Mouse (Mus musculus): ENCODE results near the gene Pitpnc1. TPM values are rescaled to one million over a fixed set of nuclear protein-coding genes. Genes with fewer than 3 reads are reported as not detected.

The Pitpnc1 gene
- total RNA-seq, 4 experiments from 2014 or later = 54.3 to 72.7 (median 61.5) TPM

DNA sequence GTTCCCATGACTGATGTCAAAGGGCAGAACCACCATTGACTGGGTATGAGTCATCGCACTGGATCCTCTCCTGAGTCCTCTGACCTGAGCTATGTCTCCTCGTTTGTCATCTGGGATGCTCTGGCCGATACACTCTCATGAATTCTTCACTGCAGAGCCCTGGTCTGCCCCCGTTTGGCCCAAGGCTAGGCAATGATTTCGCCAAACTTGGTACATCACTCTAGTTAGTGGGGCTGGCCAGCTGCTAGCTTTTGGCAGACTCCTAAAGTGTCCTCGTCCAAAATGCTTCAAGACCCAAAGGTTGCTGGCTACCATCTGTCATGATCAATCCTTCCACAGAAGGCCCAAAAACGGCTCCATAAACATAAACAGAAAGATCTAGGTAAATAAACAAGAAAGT, 184.8 kb downstream of the Pitpnc1 start:
- no peak for DNase-seq (ENCODE audit: low spot score in 2 of 2)

DNA sequence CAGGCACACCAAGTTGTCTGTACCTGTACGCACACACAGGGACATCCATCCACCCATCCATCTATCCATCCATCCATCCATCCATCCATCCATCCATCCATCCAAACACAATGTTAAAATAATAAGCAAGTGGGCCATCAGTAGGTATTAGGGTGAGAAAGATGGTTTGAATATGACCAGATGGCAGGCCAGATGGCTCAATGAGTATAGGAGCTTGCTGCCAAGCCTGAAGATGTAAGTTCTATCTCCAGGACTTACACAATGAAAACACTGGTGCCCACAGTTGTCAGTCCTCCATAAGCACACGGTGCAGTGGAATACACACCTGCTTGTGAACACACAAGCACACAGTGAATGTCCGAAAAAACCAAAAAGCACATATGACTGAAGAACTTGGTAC, 186.9 kb downstream of the Pitpnc1 start:
- no peak for DNase-seq (ENCODE audit: low spot score in 2 of 2)

DNA sequence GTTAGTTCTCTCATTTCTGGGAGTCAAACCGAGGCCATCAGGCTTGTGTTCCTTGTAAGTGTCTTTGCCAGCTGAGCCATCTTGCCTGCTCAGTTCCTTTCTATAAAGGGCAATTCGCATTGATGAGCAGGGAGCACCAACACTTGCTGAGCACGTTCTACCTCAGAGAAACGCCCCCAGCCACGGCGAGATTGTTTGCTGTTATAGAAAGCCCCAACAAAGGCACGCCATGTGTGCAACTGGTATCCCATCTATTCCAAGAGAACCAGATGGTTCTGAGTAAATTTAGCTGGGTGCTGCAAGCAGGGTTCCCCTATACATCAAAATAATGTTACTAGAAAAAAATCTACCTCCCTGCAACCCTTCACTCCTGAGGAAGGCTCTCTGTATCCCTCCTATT, 188.0 kb downstream of the Pitpnc1 start:
- DNase-seq (ENCODE audit: low spot score in 2 of 2) = no peak

DNA sequence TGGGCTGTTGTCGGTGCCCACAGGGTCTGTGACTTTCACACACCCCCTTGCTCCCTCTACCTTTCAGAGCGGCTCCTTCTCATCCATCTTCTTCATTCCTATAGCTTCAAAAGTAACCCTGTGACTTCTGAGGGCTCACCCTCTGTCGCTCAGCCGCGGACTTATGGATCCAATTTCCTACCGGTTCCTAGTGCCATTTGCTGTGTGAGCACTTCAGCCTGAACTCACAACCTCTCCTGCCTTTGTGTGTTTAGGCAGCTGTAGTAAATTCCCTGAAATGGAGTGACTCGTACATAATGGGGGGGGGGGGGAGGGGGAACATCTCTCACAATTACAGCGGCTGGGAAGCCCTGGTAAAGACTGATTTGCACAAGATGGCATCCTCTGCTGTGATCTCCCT, 191.2 kb downstream of the Pitpnc1 start:
- no peak for DNase-seq (ENCODE audit: low spot score in 2 of 2)

DNA sequence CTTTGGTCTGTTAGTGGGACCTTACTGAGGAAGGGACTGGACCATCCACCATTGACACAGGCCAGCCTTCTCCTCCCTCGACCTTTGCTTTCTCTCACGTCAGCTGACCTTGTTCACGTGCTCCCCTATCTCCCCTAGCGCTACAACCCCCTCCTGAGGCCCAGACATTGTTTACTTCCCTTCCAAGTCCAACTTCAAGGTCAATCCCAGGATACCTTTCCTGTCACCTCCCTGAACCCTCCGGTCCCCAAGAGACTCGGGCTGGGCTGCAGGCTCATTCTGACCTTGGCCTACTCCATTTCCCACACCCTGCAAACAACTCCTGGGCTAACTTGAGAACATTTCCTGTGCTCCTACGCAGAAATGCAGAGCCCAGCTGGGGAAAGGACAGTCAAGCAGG, 193.6 kb downstream of the Pitpnc1 start:
- peak in 1 of 2 experiments; percentile 16 for DNase-seq (ENCODE audit: low spot score in 2 of 2)

DNA sequence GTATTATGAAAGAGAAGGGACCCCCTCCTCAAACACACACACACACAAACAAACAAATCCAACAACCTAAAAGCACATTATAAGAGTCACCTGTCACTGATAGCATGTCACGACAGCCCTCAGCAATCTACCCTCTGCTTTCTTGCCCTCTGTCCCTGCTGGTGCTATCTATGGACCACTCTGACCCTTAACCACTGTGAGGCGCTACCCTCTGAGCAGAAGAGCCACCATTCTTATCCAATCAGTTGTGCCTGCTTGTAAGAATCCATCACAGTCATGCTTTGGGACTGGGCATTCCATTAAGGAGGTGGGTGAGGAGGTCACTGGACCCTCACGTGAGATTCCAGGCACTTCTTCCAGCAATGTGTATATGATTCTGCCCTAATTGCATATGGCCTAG, 194.2 kb downstream of the Pitpnc1 start:
- no peak for DNase-seq (ENCODE audit: low spot score in 2 of 2)

DNA sequence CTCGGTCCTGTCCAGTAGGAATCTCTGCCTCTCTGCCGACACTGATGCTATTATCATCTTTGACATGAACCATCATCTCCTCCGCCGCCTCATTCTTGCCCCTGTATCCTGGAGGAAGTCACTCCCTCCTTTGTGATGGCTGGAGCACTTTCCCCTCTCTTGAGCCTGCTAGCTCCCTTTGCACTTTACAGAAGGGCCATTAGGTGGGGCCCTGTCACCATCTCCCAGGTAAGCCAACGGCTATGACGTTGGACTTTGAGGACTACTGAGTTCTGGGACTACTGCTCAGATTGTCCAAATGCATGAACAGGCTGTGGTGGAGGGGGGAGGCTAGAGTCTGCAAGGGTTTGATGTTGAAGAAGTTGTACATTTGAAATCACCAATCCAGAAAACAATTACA, 194.6 kb downstream of the Pitpnc1 start:
- DNase-seq (ENCODE audit: low spot score in 2 of 2) = peak; percentile 32 to 44

DNA sequence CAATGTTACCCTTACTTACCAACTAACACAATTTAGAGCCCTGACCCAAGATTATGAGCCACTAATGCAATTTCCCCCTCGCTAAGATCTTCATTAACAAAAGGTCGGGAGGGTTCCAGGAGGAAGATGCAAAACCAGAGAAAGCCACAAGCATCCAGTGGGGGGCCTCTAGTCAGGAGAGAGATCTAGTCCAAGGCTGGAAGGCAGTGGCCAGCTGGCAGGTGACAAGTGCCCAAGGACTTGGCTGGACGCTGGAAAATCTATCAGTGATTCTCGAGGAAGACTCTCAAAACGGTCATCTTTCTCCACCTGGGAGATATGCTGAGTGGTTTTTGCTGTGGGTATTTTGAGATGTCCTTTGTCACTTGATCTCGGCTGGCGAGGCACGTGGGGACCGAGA, 196.3 kb downstream of the Pitpnc1 start:
- DNase-seq (ENCODE audit: low spot score in 2 of 2) = no peak

DNA sequence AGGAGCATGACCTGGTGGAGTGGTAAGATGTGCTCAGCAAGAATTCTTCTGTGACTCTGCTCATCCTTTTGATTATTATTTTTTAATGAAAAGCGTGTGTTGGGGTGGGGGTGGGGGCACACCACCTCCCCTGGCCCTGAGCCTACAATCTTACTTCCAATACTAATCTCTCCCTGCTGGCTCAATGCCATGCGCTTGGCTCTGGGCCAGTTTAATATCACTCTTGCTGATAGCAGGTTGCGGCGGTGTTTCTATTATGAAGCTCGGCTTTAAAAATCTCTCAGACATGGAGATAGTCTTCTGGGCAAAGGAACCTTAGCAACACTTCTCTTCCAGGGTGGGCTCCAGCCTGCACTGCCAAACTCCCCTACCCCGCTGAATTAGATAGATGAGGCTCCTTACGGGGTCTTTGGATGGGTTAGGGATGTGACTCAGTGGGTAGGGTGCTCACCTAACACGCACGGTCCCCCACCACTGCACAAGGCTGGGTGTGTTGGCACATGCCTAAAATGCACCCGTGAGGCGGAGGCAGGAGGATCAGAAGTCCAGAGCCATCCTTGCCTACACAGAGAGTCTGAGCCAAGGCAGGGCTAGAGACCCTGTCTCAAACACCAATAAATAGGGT, 198.0 kb downstream of the Pitpnc1 start:
- DNase-seq (ENCODE audit: low spot score in 2 of 2) = no peak

DNA sequence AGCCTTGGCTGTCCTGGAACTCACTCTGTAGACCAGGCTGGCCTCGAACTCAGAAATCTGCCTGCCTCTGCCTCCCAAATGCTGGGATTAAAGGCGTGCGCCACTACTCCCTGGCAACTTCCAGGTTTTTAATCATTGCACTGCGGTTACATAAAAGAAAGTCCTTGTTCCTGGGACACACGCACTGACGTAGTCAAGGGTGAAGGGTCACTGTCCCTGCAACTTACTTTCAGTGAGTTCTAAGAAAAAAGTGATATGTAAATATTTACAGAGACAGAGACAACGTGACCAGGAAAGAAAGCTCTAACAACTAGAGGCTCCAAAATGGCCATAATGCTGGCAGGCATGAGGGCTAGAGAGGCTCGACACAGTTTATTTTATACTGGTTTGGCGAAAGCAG, 199.9 kb downstream of the Pitpnc1 start:
- no peak for DNase-seq (ENCODE audit: low spot score in 2 of 2)

DNA sequence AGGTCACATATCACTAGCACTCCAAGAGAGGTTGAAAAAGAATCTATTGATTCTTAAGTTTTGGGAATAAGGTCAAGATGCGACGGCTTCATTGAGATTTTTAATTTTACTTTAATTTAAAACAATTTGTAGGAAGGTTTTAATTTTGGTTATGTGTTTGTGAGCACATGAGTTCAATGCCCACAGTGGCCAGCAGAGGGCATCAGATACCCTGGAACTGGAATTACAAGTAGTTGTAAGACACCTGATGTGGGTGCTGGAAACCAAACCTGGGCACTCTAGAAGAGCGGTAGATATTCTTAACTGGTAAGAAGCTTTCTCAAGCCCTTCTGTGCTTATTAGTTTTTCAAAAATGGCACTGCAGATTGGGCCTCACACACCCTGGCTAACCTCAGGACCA, 203.0 kb downstream of the Pitpnc1 start:
- DNase-seq (ENCODE audit: low spot score in 2 of 2) = no peak

DNA sequence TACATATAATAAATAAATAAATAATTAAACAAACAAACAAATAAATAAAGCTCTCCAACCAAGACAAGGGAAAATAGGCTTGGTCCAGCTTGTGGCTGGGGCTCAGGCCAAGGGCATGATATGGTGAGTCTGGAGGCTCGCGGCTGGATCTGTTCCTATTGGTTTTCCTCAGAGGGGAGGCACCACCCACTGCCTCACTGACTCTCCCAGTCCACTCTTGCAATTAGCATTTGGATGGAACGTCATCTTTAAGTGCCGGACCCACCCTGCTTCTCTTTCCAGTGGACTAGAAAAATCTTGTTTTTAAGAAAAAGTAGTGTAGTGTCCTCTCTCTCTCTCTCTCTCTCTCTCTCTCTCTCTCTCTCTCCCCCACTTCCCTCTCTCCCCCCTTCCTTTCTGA, 204.6 kb downstream of the Pitpnc1 start:
- no peak for DNase-seq (ENCODE audit: low spot score in 2 of 2)

DNA sequence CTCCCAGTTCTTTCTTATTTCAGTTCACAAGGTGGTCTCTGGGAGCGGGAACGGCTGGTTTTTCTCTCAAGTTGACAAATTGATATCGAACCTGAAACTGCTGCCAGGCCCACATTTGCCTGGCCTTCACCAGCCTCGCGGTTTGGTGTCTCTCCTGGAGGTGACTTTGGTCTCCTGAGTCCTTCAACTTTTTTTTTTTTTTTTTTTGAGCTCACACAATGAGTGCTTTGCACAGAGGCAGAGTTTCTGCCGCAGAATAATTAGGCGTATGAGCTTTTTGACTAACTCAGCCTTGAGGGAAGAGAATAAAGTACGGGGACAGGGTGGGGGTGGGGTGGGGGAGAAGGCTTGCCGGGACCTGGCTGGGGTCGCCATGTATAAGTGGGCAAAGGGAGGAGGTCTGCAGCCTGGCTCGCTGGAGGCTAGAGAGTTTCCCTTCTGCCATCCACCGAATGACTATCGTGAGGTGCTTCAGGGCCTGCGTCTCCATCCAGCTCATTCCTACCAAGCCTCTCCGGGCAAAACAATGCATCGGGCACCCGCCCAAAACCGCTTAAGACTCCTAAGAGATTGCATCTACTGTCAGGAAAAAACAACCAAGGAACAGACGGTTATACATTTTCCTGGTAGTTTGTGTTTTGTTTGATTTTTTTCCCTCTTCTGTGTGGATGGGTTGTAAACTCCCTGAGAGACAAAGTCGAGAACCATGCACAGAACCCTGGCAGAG, 205.4 kb downstream of the Pitpnc1 start:
- DNase-seq (ENCODE audit: low spot score in 2 of 2) = peak in 1 of 2 experiments; percentile 23

DNA sequence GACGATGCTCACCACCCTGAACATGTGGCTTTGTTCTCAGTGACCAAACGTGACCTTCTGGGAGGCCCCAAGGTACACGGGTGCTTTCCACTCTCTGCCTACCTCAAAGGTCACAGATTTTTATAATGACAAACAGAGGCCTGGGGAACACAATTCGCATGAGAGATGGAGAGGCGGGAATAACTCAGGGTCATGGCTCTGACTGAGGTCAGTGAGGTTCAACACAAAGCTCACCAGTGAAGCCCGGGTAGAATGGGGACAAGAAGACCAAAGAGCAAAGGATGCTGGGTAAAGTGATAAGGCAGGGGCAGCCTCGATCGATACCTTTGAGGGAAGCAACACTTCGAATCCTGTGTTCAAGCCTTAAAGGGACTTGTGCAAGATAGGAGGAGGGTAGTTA, 206.7 kb downstream of the Pitpnc1 start:
- no peak for DNase-seq (ENCODE audit: low spot score in 2 of 2)

DNA sequence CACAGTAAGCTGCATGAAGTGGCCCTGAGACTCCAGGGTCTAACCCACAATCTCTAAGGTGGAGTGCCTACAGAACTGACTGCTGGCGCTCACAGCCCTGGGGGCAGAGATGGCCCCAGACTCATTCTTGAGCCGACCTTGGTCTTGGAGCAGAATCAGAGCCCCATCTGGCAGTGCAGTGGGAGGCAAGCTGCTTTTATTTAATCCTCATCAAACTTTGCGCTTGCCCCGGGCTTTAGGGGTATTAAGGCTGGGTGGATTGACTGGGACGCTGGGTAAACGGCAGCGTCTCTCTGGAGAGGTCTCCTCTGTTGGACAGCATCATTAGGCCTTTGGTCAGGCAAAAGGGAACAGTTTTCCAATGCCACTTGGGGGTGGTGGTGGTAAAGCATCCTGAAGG, 211.1 kb downstream of the Pitpnc1 start:
- no peak for DNase-seq (ENCODE audit: low spot score in 2 of 2)

DNA sequence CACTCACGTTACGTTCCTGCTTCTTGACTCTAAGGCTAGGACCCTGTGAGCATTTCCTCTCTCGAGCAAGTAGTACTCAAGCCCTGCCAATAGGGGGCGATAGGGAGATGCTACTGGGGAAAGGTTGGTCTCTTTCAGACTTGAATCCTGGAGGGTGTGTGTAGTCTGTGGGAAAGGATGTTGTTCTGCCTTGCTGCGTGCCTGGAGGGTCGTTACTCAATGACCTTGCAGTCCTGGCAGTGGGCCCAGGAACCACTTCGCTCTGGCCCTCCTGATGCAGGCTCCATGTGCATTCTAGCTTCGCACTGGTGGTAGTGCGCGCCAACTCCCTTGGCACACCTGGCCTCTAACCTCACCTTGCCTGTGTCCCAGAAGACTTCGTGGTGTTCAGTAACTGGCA, 215.3 kb downstream of the Pitpnc1 start:
- peak in 1 of 2 experiments; percentile 15 for DNase-seq (ENCODE audit: low spot score in 2 of 2)

DNA sequence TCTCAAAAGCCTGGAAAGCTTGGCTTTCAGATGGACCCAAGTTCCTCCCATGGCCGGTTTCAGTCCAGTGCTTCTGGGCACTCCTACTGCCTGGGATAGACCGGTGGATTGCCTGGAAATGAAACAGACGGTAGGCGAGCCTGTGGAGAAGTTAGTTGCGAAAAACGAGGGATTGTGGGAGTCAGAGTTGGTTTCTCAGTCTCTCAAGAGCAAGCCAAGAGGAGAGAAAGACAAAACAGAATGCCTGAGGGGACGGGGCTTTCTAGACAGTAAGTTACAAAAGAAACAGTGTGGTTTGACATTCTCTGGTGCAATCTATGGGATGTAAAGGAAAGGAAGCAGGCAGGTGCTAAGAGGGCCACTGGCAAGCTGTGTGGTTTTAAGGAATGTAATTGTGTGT, 216.3 kb downstream of the Pitpnc1 start:
- DNase-seq (ENCODE audit: low spot score in 2 of 2) = no peak

DNA sequence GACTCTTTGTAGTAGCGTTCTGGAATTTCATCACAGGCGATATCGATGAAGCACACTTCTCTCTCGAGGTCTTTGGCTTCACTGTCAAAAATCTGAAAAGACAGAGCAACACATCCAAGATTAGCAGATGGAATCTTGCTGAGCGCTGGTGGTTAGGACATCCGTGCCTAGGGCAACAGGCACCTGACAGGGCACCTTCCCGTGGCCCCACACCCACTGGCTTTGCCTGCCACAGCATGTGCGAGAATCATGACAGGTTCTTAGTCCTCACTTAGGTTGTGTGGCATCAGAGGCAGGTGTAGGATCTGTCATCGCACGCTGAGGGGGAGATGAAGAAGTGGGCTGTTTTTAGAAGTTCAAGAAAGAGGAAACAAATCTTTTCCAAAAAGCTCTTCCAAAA, 218.5 kb downstream of the Pitpnc1 start:
- DNase-seq (ENCODE audit: low spot score in 2 of 2) = no peak

DNA sequence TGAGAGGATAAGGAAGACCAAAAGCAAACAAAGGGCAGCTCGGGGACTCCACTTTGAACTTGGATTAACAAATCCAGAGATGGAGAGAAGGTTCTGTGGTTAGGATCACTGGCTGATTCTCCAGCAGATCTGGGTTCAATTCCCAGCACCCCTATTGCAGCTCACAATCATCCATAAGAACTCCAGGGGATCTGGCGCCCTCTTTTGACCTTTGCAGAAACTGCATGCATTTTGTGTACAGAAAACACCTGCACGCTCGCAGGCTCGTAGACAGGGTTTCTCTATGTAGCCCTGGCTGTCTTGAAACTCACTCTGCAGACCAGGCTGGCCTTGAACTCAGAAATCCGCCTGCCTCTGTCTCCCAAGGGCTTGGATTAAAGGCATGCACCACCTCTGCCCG, 219.0 kb downstream of the Pitpnc1 start:
- no peak for DNase-seq (ENCODE audit: low spot score in 2 of 2)

DNA sequence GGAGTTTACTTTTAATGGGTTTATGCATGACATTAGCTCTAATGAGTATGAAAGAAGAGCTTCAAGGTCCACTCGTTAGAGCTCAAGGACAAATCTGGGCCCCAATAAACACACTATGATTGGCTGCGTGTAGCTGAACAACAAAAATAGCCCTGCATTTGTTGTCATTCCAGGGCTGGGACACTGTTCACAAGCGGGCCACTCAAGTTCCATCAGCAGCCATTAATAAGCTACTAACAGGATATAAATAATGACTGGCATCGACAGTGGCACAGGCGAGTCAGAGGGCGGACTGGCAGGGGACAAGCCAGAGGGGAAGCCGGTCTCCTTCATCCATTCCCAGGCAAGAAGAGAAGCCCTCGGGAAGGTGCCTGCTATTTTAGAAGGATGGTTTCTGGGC, 219.6 kb downstream of the Pitpnc1 start:
- DNase-seq (ENCODE audit: low spot score in 2 of 2) = peak in 1 of 2 experiments; percentile 18

DNA sequence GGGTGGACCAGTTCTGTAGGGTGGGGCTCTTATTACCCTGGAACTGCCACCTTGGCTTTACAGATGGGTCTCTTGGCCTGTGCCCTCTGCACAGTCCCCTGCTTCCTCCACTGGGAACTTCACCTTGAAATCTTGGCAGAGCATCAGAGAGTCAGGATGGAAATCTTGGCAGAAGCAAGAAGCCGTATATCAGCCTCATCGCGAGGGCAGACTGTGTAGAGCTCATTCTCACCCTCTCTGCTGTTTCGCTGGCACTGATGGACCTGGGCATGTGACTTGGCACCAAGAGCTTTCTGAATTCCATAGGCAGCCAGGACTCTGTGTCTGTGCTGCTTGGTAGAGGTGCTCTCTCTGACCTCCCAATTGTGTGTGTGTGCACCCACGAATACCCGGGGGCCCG, 221.7 kb downstream of the Pitpnc1 start:
- DNase-seq (ENCODE audit: low spot score in 2 of 2) = peak in 1 of 2 experiments; percentile 18

DNA sequence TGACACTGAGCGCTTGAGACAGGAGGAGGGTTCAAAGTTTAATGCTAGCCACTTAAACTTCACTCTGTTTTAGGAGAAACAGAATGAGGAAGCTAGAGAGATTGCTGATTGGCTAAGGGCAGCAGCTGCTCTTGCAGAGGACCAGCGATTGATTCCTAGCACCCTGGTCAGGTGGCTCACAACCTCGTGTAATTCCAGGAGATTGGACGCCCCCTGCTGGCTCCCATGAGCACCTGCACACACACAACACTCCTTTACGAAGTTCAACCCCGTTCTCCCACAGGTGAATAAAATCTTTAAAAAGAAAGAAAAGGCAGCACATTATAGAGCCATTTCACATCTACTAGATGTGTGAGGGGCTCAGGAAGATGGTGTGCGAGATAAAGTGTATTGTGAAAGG, 224.8 kb downstream of the Pitpnc1 start:
- DNase-seq (ENCODE audit: low spot score in 2 of 2) = no peak

DNA sequence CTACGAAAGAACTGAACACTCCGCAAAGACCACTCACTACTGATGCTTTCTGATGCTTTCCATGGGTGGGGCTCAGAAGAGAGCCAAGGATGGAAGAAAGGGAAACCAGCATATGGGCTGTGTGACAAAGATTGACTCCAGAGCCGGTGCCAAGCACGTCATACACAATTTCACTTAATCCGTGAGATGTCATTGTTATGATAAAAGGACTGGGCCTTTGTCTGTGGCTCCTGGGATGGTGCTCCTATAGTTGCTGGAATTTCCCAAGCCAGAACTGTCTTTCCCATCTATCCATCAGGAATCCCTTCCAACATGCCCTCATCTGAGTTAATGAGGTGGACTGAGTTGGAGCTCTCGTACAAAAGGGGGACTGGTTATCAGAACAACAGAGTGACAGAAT, 227.4 kb downstream of the Pitpnc1 start:
- DNase-seq (ENCODE audit: low spot score in 2 of 2) = no peak

Measured in gastrocnemius, adult 8-10 months (tissue).